Mouse (Mus musculus) lung, postnatal 36 days (tissue): ENCODE measurements at regions not wholly inside any gene's neighbourhood (a gene's known extent, or its start where the extent isn't known, plus 50 kb on each side); places are given as distances from the start of the nearest gene placed in this dataset.

Source experiments
- DNase-seq: peaks from one replicate; pipeline ENCODE4 v3.0.0; 2022; ENCODE audit warnings: mixed read lengths

- DNase-seq, result peak; percentile 10
Observed at GRCm38 (mm10) chr9:63849564-63850315, 91.9 kb upstream of the Smad3 start.

DNA sequence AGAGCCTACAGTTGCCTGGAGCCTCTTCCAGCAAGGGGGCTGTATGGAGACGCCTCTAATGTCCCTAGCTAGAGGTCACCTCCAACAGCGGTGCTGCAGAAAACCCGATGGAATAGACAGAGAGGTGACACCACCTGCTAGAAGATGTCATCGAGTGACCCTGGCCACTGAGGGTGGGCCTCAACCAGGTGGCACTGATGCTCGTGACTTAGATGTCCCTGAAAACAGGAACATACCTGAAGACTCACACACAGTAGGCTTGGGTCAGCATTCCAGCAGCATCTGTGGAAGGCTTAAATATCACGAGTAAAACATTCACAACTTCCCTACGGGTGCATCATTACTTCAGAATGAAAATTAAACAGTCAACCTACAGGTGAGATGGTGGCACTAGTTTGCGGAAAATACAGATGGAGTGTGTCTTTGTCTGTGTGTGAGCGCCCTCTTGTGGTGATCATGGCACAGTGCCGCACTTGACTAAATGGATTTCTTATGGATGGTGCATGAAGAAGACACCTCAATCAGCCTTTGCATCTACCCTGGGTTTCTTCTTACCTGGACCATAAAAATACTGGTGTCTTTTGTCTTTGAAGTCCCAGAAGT lies 86.2 kb upstream of the Smad3 start:
- DNase-seq, result peak; percentile 89

- DNase-seq, result no peak
Observed at GRCm38 (mm10) chr9:63843431-63843830, 85.6 kb upstream of the Smad3 start.

DNA sequence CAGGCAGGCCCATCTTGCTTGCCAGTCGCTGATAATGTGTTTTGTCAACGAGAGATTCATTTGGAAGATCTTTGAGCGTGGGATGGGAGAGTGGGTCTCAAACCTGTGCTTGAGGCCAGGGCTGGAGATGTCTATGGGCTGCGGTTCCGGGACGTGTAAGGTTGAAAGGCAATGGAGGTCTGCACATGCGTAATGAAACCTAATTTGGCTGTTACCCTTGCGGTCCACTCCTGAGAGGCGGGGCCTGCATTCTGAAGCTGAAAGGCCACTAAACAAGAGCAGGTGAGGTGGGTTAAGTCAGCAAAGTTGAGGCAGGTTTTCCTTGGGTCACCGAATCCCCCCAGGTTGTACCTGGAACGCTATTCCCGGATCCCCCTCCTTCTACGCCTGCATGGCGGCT lies 83.3 kb upstream of the Smad3 start:
- no peak for DNase-seq

- no peak for DNase-seq
Observed at GRCm38 (mm10) chr9:63838996-63839772, 81.4 kb upstream of the Smad3 start.

DNA sequence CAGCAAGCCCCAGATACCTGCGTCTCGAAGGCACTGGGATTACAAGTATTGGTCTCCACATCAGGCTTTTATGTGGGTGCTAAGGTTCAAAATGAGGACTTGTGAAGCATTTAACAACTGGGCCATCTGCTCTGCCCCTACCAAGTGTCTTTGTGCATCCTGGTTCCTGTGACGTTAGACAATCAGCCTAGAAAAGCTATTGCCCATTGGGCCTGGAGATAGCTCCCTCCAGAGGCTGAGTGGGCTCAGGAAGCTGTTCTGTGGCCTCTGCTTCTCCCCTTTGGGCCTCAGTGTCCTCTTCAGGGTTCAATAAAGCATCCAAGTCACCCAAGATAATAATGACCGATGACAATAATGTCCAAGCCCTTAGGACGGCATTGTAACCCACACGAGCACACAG lies 79.8 kb upstream of the Smad3 start:
- no peak for DNase-seq

GRCm38 (mm10) chr9:63836565-63837284 lies 78.9 kb upstream of the Smad3 start:
- DNase-seq, result no peak

DNA sequence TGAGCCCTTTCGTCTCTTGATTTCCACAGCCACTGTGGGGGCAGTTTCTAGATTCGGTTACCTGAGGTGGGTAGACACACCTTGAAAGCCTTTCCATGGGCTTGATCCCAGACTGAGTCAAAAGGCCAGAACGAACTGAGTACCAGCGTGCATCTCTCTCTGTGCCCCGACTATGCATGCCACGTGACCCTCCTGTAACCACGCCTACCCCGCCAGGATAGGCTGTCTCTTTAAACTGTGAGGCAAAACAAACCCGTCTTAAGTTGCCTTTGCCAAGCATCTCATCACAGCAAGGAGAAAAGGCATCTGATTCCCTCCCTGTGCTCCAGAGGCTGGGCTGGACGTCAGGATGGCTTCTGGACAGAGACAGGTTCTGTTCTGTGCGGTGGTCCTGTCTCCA lies 78.2 kb upstream of the Smad3 start:
- DNase-seq, result peak; percentile 15

- no peak for DNase-seq
Observed at GRCm38 (mm10) chr9:63834416-63834815, 76.6 kb upstream of the Smad3 start.

DNA sequence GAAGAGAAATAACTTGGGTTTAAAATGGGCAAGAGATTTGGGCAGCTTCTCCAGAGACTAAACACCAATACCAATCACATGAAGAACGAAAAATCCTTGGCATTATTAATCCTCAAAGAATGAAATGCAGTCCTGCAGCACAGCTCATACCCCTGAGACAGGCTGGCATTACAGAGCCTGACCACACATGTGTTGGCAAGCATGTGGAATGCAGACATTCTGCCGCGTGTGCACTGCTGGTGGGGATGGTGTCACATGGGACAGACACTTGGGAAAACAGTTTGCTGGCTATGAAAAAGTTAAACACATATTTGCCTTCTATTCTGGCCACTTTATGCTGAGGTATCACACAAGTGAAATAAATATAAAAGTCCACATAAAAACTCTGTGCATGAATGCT lies 60.4 kb upstream of the Smad3 start:
- DNase-seq, result no peak

GRCm38 (mm10) chr9:63816540-63816939 lies 58.7 kb upstream of the Smad3 start:
- peak; percentile 30 for DNase-seq

- DNase-seq, result peak; percentile 35
Observed at GRCm38 (mm10) chr9:63809901-63810587, 52.2 kb upstream of the Smad3 start.
